Mouse (Mus musculus): ENCODE measurements around the gene Dennd4a. TPM values are rescaled to one million over a fixed set of nuclear protein-coding genes. Genes with fewer than 3 reads are reported as not detected.
"Not testable (repeated sequence)": the region's sequence is repeated elsewhere in the genome, so short reads cannot be mapped to it uniquely, and the experiment has no call there.

The Dennd4a gene
- total RNA-seq, 2 experiments from 2014 or later, result 444 to 516 TPM

DNA sequence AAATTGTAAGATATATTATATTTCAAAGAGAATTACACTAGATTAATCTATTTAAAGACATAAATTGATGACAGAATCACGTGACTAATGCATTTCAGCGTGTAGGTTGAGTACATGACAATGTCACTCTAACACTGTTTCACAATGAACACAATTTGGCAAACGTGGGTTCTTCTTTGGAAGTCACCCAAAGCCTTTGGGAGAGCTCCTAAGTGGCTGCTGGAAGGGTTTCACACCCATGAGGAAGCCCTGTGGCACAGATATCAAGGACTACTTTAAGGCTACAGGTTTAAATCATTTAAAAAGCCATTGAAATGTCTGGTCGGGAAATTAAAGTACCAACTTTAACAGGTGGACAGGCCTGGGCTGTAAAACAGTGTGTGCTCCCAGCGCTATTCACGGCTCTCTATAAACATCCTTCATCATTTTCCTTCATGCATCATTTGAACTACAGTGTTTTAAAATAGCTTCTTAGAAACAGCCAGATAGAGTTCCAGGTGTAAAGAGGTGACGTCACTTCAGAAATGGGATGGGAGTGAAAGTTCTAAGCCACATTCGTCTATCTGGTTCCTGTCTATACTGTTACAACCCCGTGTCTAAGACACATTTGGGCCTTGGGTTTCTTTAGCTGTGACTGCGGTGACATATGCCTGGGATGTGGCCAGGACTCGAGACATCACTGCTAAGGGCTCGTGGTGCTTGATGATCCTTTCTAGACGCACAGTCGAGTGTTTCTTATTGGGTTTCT lies 3.9 kb upstream of the Dennd4a start:
- ATAC-seq (replicated peaks; ENCODE audit: low FRiP score, poor library complexity, severe bottlenecking), result no peak

DNA sequence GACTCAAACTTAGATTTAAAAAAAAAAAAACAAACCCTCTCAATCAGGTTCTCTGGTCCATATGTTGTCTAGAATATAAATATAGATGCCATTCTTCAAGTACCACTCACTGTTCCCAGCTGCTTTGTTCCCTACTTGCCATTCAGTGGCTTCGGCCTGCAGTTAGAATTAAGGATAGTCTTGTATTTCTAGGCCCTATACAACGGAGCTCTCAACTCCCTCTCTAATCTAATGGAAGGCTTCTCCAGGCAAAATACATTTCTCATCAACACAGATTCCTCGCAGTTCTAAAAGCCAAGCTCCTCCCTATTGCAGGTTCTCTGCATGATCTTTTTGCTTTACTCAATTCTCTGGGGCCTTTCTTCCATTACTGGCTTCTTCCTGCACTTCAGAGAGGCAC lies 1.3 kb upstream of the Dennd4a start:
- ATAC-seq (replicated peaks; ENCODE audit: low FRiP score, poor library complexity, severe bottlenecking), result no peak

DNA sequence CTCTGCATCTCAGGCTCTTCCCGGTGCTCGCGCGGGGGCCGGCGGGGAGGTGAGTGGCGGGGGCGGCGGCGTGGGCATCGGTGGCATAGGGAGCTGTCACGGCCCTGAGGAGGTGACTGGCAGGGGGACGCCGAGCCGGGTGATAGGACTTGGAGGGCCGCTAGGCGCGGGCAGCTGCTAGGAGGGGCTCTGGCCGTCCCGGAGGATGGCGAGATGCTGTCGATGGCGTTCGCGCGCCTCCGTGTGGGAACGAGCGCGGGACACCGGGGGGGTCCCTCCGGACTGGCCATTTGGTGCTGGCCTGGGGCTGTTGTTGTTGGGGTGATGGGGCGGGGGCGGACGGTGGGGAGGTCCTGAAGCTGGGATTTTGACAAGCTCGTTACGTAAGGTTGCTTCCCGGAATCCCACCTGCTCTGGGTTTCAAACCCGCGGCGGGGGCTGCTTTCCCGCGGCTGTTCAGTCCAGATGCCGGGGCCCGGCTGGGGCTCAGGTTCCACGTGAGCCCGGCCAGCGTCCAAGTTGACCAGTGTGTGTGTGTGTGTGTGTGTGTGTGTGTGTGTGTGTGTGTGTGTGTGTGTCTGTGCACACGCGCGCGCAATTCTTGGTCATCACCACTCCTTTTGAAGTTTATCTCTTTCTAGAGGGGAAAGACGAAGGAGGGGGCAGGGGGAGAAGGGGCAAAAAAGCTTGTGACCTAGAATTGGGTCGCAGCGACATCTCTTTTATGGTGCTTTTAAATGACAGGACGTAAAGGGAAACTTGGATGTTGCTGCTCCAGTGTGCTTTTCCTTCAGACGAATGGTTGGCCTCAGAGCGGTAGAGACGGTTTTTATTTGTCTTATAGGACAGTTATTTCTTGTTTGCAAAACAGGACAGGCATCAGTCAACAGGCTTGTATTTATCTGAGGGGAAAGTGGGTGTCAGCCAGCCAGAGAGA lies 666 bp downstream of the Dennd4a start:
- peak; percentile 35 for ATAC-seq (replicated peaks; ENCODE audit: low FRiP score, poor library complexity, severe bottlenecking)

DNA sequence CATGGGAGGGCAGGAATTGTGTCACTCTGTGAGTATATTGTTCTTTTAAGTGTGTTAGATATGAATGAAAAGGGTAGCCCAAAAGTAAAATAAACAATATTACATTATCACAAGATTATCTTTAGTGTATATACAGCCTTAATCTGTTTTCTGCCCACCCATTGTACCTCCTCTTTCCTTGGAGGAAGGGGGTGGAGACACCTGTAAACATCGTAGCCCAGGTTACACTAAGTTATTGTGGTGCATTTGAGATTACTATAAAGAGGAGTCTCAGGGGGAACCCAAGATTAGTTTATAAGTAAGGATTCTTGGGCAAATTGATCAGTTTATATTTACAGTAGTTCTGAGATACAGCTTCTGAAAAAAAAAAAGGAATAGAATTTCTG lies 1.3 kb downstream of the Dennd4a start:
- no peak for ATAC-seq (replicated peaks; ENCODE audit: low FRiP score, poor library complexity, severe bottlenecking)

DNA sequence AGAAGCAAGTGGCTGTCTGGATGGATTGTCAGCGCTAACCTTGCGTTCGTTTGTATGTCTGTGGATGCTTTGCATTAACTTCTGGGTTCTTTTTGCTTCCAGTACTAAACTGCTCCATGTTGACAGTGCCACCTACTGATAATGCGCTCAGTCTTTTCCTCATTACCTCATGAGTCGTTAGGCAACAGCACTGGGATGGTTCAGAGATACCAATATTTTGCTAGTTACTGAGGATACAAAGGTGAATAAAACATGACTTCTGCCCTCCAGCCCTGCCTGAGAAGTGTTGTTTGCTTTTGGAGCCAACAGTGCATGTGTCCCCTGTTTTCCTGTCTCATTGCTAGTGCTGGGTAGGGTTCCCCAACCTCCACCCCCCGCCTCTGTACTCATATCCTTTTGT lies 3.1 kb downstream of the Dennd4a start:
- no peak for ATAC-seq (replicated peaks; ENCODE audit: low FRiP score, poor library complexity, severe bottlenecking)

DNA sequence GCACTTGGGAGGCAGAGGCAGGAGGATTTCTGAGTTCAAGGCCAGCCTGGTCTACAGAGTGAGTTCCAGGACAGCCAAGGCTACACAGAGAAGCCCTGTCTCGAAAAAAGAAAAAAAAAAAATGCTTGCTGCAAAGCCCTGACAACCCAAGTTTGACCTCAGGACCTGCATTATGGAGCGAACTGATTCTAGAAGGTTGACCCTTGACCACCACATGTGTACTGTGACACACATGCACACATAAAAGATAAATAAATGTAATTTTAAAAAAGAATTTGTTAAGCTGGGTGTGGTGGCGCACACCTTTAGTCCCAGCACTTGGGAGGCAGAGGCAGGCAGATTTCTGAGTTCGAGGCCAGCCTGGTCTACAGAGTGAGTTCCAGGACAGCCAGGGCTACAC lies 8.5 kb downstream of the Dennd4a start:
- ATAC-seq (replicated peaks; ENCODE audit: low FRiP score, poor library complexity, severe bottlenecking), result not testable (repeated sequence)

DNA sequence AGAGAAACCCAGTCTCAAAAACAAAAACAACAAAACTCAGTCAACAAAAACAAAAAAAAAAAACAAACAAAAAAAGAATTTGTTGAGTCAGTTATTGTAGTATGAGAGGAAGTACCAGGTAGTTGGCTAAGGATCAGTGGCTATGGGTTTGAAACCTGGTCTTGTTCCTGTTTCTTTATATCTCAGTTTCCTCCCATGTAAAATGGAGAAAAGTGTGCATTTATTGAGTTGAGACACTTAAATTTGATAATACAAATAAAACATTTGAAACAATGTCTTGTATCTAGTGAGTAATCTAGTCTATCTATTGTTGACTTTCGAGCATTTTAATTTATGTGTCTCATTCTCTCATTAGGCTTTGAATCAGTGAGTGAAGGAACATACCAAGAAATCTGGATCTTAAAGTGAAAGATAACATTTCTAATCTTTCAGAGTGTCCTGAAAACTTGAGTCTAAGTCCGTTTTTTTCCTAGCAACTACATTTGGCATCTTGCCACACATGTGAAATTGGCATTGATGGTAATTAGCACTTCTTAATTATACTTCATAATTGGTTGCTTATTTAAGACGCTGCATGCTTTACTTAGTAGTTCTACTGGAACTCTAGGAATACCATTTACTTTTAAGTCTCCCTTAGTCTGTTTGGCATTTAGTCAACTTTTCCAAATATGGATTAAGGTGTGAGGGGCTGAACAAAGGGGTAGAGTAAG lies 9.1 kb downstream of the Dennd4a start:
- ATAC-seq (replicated peaks; ENCODE audit: low FRiP score, poor library complexity, severe bottlenecking), result no peak

DNA sequence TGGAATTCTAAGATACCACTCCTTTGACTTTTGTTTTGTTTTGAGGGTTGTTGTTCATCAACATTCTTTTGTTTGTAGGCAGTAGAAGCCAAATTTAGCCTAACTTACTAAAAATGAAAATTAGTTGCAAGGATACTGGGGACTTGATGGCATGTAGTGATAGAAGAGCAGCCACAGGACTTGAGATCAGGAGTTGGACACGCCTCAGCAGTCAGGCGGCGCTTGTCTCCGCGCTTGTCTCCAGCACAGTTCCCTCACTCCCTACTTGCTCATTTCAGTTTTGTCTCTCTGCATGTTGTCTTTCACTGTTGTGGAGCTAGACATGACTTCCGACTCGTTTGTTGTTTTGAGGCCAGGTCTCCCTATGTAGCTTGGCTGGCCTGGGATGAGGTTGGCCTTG lies 11.1 kb downstream of the Dennd4a start:
- ATAC-seq (replicated peaks; ENCODE audit: low FRiP score, poor library complexity, severe bottlenecking), result peak; percentile 86

DNA sequence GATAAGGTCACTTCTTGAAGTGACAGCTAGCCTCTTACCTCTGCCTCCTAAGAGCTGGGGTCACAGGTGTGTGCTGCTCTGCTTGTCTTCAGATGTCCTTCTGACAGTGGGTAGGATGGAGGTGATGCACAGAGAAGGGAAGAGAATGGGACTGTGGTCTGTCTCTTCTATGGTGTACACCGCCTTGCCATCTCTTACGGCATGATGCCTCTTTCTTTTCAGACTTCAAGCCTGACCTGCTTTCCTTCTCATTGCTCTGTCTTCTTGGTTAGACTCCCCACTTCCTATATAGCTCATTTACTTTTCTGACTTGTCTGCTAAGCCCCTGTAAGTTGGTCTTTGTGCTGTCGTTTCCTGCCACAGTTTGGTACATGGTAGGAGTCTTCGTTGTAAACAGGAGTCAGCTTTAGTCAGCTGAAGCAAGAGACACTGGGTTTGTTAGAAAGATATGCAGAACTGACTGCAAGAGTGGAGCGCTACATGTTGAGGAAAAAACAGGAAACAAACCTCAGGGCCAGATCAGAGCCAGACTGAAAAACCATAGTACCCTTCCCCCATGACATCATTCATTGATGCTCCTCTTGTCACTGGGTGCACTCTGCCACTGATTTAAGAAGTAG lies 13.4 kb downstream of the Dennd4a start:
- ATAC-seq (replicated peaks; ENCODE audit: low FRiP score, poor library complexity, severe bottlenecking), result no peak

DNA sequence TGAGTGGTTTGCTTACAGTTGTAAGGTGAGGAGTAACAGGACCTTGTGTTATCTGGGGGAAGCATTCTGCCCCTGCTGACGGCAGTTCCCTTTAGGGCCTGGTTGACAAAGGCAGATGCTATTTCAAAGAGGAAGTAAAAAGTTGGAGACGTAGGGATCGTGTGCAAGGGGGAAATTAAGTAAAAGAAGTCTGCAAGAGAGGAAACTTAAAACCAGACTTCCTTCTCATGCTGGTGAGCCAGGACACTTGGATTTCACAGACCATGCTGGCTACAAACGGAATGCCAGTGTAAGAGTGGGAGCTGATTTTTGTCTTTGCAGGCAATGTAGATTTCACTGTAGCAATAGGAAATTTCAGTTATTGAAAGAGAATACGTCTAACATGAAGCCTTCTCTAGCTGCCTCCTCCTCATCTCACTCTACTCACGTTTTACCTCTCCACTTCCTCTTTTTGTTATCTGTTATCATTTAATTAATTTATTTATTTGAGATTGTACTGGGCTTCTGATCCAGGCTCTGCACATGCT lies 19.0 kb downstream of the Dennd4a start:
- no peak for ATAC-seq (replicated peaks; ENCODE audit: low FRiP score, poor library complexity, severe bottlenecking)

DNA sequence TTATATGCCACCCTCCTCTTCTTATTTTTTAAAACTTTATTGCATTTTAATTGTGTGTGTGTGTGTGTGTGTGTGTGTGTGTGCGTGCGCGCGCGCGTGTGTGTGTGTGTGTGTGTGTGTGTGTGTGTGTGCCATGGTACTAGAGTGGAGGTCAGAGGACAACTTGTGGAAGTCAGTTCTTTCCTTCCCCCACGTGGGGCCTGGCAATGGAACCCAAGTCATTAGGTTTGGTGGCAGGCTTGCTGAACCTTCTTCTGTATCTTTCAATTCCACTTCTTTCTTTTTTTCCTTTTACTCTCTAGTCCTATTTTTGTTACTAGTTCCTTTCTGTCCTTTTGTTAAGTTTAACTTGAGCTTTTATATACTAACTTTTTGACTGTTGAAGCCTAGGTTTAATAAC lies 19.5 kb downstream of the Dennd4a start:
- ATAC-seq (replicated peaks; ENCODE audit: low FRiP score, poor library complexity, severe bottlenecking), result no peak

DNA sequence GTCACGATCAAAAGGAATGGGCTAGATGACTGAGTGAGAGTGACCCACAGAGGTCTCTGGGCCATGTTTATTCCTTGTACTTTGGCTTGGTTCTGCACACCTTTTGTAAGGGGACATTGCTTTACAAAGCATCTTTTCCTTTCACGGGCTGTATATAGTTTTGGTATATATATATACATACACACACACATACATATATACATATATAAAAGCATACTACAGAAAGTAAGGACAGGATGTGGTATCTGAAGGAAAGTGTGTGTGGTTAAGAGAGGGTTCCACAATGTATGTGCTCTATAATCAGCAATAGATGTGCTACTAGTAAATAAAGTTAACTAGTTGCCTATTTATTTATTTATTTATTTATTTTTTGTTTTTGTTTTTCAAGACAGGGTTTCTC lies 20.6 kb downstream of the Dennd4a start:
- no peak for ATAC-seq (replicated peaks; ENCODE audit: low FRiP score, poor library complexity, severe bottlenecking)

DNA sequence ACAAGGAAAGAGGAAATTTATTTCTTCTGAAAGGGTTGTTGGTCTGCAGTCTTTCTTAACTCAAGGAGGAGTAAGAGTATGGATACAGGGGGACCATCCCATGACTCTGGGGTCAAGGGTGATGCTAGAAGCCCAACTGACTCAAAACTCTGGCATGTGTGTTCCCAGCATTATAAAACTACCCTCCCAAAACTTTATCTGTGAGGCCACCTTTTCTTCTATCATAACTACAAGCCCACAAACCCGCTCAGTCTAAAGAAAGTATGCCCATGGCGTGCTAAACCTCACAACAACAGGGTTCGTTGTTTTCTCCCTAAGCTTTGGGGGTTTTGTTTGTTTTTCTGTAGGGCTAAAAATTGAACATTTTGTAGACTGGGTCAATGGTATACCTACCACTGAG lies 23.3 kb downstream of the Dennd4a start:
- peak; percentile 84 for ATAC-seq (replicated peaks; ENCODE audit: low FRiP score, poor library complexity, severe bottlenecking)

DNA sequence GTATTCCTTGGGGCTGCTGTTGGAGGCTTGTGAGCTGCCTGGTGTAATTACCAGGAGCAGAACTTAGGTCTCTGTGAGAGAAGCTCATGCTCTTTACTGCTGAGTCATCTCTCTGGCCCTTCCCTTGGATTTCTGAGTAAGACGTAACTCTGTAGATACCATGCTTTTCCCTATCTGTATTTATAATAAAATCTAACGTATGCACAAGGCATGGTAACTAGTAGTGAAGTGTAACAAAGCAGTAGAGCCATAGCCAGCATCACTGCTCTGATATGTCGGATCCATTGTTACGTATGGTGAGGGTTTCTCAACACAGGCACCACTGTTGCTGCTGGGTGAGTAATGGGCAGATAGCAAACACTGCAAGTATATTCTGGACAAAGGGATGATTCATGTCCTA lies 34.2 kb downstream of the Dennd4a start:
- ATAC-seq (replicated peaks; ENCODE audit: low FRiP score, poor library complexity, severe bottlenecking), result peak; percentile 78

DNA sequence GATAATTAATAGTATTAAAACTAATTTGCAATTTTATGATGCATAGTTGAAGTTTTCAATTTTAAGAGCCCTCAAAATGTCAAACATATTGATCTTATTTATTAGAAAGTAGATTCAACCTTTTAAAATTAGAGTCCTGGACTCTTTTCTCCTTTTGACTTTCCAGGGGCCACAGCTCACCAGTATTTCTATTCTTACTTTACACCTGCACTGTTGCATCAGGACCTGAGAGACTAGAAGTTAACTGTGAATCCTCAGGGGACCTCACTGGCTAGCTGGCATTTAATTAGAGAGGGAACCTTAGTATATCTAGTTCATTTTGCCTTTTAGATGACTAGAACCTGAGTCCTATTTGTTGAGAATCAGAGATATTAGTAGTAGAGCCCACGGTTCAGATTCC lies 38.4 kb downstream of the Dennd4a start:
- ATAC-seq (replicated peaks; ENCODE audit: low FRiP score, poor library complexity, severe bottlenecking), result no peak

DNA sequence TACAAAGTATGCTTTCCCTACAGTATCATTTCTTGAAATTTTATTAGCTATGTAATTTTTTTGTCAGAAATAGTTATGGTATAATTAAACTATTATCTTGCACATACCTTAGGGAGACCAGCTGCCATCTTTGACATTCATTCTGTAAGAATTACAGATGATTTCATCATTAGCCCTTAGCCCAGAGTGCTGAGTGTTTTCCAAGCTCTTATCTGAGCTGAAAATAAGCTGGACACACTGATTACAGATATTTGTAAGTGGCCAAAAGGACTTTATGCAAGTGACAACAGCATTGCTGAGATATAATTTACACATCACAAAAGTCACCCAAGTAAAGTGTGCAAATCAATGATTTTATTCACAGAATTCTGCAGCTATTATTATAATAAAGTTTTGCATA lies 48.9 kb downstream of the Dennd4a start:
- ATAC-seq (replicated peaks; ENCODE audit: low FRiP score, poor library complexity, severe bottlenecking), result no peak

DNA sequence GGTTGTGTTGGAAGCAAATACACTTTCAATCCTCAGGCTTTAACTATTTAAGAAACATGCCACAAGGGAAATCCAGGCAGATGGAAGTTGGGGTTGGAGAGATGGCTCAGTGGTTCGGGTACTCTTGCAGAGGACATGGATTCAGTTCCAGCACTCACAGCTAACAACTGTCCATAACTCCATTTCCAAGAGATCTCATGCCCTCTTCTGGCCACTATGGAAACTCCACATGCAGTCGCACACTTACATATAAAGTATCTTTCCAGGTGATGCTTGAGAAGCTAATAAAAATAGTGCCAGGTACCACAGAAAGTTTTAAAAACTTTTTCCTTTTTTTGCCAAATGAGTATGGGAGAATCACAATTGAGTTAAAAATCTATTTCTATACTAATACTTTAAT lies 51.5 kb downstream of the Dennd4a start:
- peak; percentile 79 for ATAC-seq (replicated peaks; ENCODE audit: low FRiP score, poor library complexity, severe bottlenecking)

DNA sequence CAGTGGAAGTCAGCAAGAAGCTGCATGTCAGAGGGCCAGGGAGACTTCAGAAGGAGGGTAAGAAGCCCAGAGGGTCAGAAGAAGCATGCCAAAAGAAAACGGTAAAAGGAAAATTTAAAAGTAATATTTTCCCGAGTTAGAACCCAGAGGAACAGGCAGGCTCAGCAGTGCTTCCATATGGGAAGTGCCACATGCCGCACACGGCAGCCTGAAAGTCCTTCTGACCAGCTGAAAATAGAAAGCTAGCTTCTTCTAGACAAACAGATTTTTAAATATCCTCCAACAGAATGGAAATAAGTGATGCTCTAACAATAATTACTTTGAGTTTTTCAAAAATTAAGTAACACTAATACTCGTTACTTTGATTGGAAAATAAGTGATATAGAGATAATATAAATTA lies 74.9 kb downstream of the Dennd4a start:
- ATAC-seq (replicated peaks; ENCODE audit: low FRiP score, poor library complexity, severe bottlenecking), result no peak

DNA sequence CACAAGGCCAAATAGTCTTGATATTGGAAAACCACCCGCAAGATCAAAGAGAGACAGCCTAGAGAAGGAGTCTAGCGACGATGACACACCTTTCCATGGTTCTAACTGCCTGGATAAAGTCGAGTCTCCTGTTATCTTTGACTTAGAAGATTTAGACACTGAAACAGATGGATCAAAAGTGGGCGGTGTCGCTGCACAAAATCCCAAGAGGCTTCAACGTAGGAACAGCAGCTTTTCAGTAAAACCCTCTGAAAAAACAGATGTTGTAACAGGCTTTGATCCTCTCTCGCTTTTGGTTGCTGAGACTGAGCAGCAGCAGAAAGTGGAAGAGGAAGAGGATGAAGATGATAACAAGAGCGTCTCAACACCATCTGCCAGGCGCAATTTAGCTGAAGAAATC lies 85.5 kb downstream of the Dennd4a start:
- no peak for ATAC-seq (replicated peaks; ENCODE audit: low FRiP score, poor library complexity, severe bottlenecking)

DNA sequence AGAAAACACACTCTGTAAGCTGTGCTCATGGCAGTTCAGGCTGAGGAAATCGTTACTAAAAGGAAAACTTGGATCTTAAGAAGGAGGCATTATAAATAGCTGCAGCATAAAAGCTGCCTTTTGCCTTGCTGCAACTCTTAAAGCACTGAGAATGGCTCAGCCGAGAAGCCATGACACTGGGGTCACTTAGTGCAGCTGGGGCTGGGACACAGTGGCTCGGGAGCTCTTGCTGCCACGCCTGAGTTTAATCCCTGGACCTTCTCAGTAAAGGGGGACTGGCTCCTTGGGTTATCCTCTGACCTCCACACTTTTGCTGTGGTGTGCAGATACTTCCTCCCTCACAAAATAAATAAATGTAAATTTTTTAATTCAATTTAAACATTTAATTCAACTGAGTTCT lies 91.7 kb downstream of the Dennd4a start:
- no peak for ATAC-seq (replicated peaks; ENCODE audit: low FRiP score, poor library complexity, severe bottlenecking)
